Mouse (Mus musculus): Measurements from ENCODE around the gene Pdxdc1.
"Not testable (repeated sequence)": the region's sequence is repeated elsewhere in the genome, so short reads cannot be mapped to it uniquely, and the experiment has no call there.

Gene Pdxdc1

DNA sequence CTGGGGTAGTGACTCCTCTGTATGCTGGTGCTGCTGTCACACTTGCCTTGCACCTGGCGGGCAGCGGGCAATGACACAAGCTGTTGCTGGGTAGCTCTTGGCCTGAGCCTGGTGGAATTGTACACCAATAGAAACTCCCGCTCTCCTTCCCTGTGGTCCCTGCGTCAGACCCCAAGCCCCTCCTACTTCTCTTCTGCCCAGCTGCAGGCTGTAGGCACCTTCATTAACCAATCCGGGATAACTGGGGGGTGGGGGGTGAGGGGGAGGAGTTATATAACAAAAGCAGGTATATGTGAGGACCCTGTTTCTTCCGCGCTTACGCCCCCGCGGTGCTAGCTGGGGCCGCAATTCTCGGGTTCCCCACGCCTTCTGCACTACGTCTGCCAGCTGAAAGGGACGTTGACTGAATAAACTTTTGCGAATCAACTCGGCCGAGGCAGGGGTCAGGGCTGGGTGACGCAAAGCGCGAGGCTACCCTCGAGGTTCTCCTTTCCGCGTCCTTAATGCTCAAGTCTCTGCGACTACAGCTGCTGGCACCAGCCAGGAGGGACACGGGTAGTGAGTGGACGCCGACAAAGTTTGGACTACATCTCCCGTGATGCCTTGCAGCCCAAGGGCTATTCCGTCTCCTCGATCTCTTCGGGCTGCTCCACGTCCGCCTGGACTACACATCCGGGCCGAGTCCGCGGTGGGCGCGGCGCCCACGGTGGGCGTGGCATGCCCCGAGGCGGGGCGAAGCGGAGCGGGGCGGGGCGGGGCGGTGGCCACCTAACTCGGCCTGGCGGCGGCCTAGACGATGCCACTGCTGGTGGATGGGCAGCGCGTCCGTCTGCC is 84.2 kb downstream of the Pdxdc1 start, which contains the start of gene Ntan1:
Gene Ntan1, plus strand, starts transcription at position 286 of the 834 bp plus-strand sequence.
- peak; percentile 94 for DNase-seq (ENCODE audit: low read depth, low spot score)

DNA sequence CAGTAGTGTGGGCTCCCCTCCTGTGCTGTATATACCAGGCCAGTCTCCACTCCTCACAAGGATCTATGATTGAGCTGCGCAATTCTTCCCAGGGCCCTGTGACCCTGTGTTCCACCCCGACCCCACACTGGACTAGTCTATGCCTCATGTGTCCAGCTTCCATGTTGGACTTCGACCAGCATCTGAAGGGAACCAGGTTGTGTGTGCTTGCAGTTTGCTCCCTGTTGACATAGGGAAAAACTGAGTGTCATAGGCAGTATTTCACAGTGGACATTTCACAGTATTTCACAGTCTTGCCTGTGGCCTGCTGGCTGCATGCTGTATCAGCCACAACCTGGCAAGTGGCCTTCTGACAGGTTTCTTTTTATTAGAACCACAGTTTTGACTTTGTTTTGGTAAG is 89.7 kb downstream of the Pdxdc1 start:
- no peak for DNase-seq (ENCODE audit: low read depth, low spot score)

DNA sequence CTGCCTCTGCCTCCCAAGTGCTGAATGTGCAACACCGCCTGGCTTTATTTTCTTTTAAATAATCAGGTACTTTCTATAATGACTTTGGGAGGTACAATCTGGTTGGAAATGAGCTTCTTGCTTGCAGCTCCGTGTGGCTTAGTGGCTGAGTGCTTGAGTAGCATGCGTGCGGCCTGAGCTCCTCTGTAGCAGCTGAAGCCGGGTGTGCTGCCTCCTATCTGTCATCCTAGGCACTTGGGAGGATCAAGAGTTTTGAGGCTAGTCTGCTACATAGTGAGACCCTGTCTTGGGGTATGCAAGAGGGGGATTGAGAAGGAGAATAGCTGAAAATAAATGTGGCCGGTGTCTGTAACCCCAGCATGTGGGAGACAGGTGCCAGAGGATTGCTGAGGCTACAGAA is 90.8 kb downstream of the Pdxdc1 start:
- DNase-seq (ENCODE audit: low read depth, low spot score) = peak; percentile 52

DNA sequence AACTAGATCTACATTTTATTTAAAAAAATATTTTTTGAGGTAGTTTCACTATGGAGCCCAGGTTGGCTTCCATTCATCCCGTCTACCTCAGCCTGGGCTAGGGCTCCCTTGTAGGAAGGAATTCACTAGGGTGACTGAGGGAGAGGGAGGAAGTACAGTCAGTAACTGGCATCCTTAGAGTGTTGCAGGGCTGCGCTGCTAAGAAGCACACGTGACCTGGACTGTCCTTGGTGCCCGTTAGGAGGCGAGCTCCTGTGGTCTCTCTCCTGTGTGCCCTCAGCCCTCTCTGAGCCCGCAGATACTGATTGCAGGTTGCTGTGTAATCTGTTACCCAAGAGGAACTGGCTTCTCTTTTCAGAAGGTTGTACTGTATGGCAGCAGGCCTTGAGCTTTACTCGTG is 94.5 kb downstream of the Pdxdc1 start:
- no peak for DNase-seq (ENCODE audit: low read depth, low spot score)

DNA sequence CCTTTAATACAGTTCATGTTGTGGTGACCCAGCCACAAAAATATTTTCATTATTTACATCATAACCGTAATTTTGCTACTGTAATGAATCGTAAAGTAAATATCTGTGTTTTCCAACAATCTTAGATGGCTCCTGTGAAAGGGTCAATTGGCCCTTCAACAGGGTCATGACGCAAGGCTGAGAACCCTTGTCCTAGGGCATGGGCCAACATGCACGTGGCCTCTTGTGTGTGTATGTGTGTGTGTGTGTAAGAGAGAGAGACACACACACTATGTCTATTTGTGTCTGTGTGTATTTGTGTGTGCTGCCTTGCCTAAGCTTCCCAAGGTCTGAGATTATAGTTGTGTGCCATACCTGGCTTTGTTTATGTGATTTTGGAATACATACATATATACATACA is 95.3 kb downstream of the Pdxdc1 start:
- no peak for DNase-seq (ENCODE audit: low read depth, low spot score)

DNA sequence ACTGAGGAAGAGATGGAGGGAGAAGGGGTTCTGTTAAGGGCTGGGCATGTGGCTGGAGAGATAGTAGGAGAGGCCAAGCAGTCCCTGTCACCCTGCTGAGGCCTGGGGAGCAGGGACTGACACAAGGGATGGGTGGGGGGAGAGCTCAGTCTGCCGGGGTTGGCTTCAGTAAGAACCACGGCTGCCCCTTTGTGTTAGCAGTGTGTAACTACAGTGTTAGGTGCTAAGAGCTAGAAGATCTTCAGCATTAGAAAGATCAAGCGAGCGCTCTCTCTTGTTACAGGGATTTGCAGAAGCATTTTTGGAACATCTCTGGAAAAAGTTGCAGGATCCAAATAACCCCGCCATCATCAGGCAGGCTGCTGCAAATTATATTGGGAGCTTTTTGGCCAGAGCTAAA is 98.3 kb downstream of the Pdxdc1 start:
- DNase-seq (ENCODE audit: low read depth, low spot score) = peak; percentile 75

DNA sequence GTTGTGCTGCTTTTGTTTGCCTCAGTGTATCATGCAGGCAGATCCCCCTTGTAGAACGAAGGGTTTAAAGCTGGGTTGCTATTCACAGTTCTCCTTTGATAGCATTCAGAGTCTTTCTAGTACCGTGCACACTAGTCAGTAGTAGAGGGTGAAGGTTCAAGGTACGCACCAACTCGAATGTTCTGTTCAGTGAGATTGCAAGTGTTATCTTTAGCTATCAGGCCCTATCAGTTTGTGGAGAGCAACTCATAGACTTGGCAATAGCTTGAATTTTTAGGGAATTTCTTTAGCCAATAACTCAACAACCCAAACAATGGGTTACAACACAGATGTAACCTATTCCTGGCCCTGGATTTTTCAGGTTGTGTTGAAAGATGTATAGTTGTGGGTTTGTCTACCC is 101.7 kb downstream of the Pdxdc1 start:
- DNase-seq (ENCODE audit: low read depth, low spot score) = no peak

DNA sequence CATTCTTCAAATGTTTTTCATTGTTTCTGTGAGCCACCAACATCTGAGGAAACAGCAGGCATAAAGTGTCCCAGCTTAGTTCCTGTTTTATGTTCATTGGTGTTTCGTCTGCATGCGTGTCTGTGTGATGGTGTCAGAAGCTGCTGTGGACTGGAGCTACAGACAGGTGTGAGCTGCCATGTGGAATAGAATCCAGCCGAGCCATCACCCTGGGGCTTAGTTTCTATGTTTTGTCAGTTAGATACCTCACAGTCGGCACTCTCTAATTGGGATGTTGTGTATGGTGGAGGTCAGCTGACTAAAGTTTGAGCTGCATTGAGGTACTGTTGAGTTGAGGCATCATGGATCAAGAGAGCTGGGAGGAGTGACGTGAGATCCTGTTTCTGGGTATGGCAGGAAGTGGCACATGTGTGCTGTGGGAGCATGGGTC is 106.2 kb downstream of the Pdxdc1 start:
- no peak for DNase-seq (ENCODE audit: low read depth, low spot score)

DNA sequence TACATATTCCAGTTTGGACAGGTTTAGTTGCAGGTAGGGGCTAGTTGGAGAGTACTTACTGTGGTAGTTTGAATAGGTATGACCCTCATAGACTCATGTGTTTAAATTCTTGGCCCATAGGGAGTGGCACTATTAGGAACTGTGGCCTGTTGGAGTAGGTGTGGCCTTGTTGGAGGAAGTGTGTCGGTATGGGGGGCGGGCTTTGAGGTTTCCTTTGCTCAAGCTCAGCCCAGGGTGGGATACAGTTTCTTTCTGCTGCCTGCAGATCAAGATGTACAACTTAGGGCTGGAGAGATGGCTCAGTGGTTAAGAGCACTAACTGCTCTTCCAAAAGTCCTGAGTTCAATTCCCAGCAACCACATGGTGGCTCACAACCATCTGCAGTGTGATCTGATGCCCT is 109.5 kb downstream of the Pdxdc1 start:
- not testable (repeated sequence) for DNase-seq (ENCODE audit: low read depth, low spot score)

DNA sequence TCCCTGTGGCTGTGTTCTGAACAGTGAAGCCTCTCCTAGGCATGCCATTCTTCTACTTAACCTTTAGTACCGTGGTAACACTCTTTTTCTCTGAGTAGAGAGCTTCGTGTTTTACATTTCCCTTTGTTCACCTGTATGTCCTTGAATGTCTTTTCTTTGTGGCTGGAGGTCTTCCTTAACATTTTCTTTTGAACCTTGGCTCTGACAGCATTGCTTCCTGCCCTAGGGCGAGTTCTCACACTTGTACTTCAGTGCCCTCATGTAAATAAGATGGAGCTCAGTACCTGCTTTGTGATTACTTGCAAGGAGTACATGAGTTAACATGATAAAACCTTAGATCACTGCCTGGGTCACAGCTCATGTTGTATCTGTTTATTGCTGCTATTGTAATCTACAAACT is 117.0 kb downstream of the Pdxdc1 start:
- DNase-seq (ENCODE audit: low read depth, low spot score) = peak; percentile 97

All from ES-CJ7 (cell line).